Mouse (Mus musculus) brown adipose tissue, adult 24 weeks (tissue): ENCODE results near the gene Yipf7. TPM values are rescaled to one million over a fixed set of nuclear protein-coding genes. Genes with fewer than 3 reads are reported as not detected.

Source experiments
- H3K27ac ChIP-seq: fragments of 200-500 bp; replicated peaks from 2 replicates; pipeline ENCODE4 v1.5.1; 2012; ENCODE audit warnings: low read depth, mild to moderate bottlenecking, low read length
- H3K4me1 ChIP-seq: fragments of 200-500 bp; 2 replicates; pipeline ENCODE4 v1.6.1; 2012; ENCODE audit warnings: low read length, mixed read lengths; ENCODE audit not compliant: control insufficient read depth, insufficient read depth, insufficient read length
- H3K4me3 ChIP-seq: fragments of 200-500 bp; 2 replicates; pipeline ENCODE4 v1.5.1; 2012; ENCODE audit warnings: low read depth, mild to moderate bottlenecking, low read length, moderate library complexity; ENCODE audit not compliant: insufficient read depth
- polyA plus RNA-seq: library from polyadenylated mRNA; stranded (reverse); fragments of >200 nt; gene quantifications from 2 replicates; pipeline ENCODE4 v1.2.4, GENCODE M21; 2012; ENCODE audit not compliant: missing spikeins, insufficient read depth, insufficient read length

Gene Yipf7
- 1.4 and 5.5 TPM in 2 replicates for polyA plus RNA-seq

GRCm38 (mm10) chr5:69542489-69542888 lies at the start of gene Yipf7:
Yipf7 (minus strand) TSS chr5:69542648.
- Histone ChIP-seq H3K27ac (no peak within 1 kb of the TSS), H3K4me1 (no peaks in the 10 kb centered on the region), H3K4me3 (no peak within 1 kb of the TSS)

DNA sequence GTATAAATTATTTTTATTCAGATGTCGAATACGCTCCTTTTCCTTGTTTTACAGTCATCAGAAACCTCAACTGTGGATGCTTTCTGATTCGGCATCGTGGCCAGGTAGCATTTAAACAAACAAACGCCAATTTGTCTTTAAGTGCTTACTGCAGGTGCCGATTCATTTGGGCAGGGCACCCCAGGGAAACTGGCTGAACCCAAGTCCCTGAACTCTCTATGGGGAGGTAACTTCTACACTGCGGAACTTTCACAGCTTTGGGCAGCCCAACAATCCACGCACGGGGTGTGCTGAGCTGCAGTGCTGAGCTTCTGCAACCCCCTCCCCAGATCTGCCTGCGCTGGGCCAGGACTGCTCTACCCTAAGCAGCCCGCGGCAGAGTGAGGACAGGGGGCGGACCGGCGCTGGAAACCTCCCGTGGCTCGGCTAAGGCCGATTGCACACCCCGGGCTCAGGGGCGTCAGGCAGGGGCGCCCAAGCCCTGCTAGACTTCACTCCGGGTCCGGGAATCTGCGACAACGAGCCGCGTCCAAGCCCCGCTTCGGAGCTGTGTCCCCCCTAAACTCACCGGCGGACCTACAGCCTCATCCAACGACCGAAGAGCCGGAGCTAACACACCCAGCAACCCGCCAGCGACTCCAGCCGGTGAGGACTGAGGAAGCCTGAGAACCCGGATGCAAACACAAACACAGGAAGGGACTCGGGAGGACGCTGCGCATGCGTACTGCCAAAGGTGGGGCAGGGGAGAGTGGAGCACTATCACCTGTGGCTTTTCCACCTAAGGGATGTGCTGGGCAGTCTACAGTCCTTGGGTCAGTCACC lies 49.4 kb upstream of the Yipf7 start, which contains the start of gene Gnpda2:
Gene Gnpda2, minus strand, starts transcription at position 701 of the 822 bp plus-strand sequence.
- H3K4me1 ChIP-seq = no peaks in the 10 kb centered on the region
- peak within 1 kb of the TSS; percentile 56 for H3K27ac ChIP-seq
- peak within 1 kb of the TSS; percentile 84 for H3K4me3 ChIP-seq

GRCm38 (mm10) chr5:69557404-69557935 lies 15.0 kb upstream of the Yipf7 start:
- Histone ChIP-seq H3K4me3 (peak overlapping the region; percentile 95), H3K27ac (no peak overlapping the region), H3K4me1 (no peaks in the 10 kb centered on the region)

DNA sequence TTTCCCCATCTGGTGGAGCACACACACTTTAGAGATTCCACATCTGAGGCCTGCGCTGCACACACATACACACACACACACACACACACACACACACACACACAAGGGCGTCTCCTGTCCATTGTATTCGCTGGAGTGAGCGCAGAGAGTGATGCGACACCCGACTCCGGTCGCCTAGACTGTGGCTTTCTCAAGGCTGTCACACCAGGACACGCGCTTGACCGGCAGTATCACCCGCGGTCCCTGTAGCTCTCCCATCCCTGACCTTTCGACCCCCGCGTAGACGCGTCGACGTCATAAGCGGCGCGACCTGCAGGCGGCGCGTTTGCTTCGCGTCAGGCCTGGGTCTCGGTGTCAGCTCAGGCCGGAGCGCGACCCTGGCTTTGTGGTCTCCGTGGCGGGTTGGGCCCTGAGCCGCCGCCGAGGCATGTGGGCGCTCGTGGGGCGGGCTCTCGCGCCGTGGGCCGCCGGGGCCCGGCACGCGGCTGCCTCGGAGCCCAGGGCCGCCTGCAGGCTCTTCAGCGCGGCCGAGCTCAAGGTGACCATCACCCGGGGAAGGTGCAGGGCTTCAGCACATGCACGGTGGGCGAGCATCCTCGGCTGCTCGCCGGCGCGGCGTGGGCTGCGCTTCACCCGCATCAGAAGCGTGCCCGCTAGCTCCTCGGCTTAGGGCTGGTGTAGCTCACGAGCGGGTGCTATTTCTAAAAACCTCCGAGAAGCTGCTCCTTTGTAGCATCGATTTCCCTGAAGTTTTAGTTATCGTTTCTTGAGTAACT lies 14.4 kb upstream of the Yipf7 start, which contains the start of gene Guf1:
Gene Guf1, plus strand, starts transcription at position 296 of the 776 bp plus-strand sequence.
- H3K4me3 ChIP-seq = peak within 1 kb of the TSS; percentile 95
- H3K27ac ChIP-seq = peak within 1 kb of the TSS; percentile 65
- no peaks in the 10 kb centered on the region for H3K4me1 ChIP-seq

GRCm38 (mm10) chr5:69541680-69542079 lies 768 bp downstream of the Yipf7 start:
- H3K4me1 ChIP-seq = no peaks in the 10 kb centered on the region
- H3K27ac ChIP-seq = no peak overlapping the region
- H3K4me3 ChIP-seq = no peak overlapping the region

DNA sequence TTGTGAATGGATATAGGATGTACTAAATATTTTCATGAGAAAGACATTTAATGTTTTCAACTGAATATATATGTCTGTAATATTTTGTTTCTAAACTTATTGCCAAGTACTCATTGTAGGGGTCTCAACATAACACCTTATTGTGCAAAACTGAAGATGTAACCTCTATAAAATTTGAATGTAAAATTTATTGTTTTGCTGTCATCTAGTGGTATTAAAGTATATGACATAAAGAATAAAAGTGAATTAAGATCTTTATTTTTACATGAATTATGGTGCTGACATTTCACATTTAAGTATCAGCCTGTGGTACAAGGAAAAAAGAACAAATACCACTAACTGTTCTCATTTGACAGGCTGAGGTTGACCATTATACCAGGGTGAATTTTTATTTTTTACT lies 18.5 kb downstream of the Yipf7 start:
- H3K4me1 ChIP-seq = no peaks in the 10 kb centered on the region
- H3K4me3 ChIP-seq = no peak overlapping the region
- H3K27ac ChIP-seq = no peak overlapping the region

DNA sequence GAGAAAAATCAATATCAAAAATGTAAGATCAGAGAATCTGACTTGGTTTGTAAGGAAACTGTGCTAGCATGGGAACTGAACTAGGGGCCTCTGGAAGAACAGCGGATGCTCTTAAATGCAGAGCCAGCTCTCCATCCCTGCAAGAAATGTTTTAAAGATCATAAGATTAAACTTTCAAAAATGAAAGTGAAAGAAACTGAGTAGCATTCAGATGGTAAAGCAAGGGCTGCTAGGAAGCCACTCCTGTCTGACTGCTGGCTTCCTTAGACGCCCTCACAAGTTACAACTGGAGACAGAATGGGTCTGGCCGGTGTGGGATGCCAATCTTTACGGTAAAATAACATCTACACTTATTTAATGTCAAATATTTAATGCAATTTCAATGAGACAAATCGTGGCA lies 20.4 kb downstream of the Yipf7 start:
- Histone ChIP-seq H3K27ac (no peak overlapping the region), H3K4me3 (no peak overlapping the region), H3K4me1 (no peaks in the 10 kb centered on the region)

DNA sequence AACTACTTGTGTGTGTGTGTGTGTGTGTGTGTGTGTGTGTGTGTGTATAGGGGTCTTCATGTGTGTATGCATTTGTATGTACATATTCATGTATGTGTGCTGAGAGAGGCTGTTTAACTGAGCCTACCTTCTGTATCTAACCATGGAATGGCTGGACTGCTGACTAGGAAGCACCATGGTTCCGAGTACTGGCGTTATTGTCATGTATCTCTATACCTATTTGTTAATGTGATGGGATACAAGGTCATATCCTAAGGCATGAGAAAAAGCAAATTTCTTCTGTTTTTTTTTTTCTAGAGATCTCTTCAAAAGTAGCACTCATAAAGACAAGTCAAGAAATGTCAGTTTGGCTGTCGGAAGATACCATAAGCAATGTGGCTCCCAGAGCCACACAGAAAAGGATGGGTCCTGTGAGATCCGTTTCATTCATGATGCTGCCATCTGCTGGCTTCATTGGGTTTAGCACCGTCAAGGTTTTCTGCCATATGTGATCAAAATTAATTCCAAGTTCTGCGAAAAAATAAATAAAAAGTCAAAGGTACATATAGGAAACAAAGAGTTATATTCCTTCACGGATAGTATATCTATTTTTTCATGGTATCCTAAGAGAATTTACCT lies 21.7 kb downstream of the Yipf7 start:
- Histone ChIP-seq H3K4me3 (no peak overlapping the region), H3K4me1 (no peaks in the 10 kb centered on the region), H3K27ac (no peak overlapping the region)

DNA sequence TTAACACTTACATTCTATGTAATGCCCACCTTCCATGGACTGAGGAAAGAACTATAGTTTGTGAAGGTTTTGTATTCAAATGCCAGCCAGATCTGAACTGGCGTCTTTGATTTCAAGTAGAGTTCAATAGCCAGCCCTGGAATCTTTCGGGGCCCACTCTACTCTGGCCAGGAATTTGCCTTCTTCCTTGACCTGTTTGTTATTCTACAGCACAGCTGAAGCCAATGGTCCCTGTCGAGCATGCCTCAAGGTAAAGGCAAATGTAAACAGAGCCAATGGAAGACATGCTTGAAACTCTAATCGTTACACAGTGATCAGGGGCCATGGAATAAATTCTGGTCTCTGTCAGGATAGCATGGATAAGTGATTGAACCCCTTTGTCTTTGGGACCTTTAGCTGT lies 30.2 kb downstream of the Yipf7 start:
- Histone ChIP-seq H3K4me1 (no peaks in the 10 kb centered on the region), H3K4me3 (no peak overlapping the region), H3K27ac (no peak overlapping the region)

GRCm38 (mm10) chr5:69511631-69512030 lies 30.8 kb downstream of the Yipf7 start:
- no peak overlapping the region for H3K27ac ChIP-seq
- H3K4me3 ChIP-seq = no peak overlapping the region
- H3K4me1 ChIP-seq = no peaks in the 10 kb centered on the region

GRCm38 (mm10) chr5:69507045-69507444 lies 35.4 kb downstream of the Yipf7 start:
- no peaks in the 10 kb centered on the region for H3K4me1 ChIP-seq
- H3K27ac ChIP-seq = no peak overlapping the region
- H3K4me3 ChIP-seq = no peak overlapping the region

- Histone ChIP-seq H3K27ac (no peak overlapping the region), H3K4me3 (no peak overlapping the region), H3K4me1 (no peaks in the 10 kb centered on the region)
Observed at GRCm38 (mm10) chr5:69489046-69489445, 53.4 kb downstream of the Yipf7 start.

DNA sequence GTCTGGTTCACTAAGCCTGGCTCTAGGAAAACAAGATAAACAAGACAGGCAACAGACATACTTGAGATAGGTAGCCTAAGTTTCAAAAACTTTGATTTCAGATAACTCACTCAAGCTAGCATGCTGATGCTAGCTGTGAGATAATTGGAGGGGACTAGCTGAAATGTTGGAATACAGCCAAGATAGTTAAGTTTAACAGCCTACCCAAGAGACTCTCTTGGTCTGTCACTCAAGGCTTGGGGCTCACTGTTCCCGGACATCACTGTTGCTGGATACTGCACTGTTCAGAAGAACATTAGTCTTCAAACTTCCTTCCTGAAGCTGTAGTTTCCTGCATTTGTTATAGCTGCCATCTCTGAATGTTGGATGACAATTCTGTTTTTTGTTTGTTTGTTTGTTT lies 74.9 kb downstream of the Yipf7 start:
- no peaks in the 10 kb centered on the region for H3K4me1 ChIP-seq

More for the DNA sequence above, 74.9 kb downstream of the Yipf7 start:
- H3K4me3 ChIP-seq = no peak overlapping the region
- no peak overlapping the region for H3K27ac ChIP-seq
